Mouse (Mus musculus): ENCODE measurements around the gene Dpysl5. TPM values are rescaled to one million over a fixed set of nuclear protein-coding genes. Genes with fewer than 3 reads are reported as not detected.

The Dpysl5 gene
- polyA plus RNA-seq (2016; fragmentation: Nextera tagmentation; extraction: Ambion mirVana): 3.6 and 4.4 TPM in 2 replicates

DNA sequence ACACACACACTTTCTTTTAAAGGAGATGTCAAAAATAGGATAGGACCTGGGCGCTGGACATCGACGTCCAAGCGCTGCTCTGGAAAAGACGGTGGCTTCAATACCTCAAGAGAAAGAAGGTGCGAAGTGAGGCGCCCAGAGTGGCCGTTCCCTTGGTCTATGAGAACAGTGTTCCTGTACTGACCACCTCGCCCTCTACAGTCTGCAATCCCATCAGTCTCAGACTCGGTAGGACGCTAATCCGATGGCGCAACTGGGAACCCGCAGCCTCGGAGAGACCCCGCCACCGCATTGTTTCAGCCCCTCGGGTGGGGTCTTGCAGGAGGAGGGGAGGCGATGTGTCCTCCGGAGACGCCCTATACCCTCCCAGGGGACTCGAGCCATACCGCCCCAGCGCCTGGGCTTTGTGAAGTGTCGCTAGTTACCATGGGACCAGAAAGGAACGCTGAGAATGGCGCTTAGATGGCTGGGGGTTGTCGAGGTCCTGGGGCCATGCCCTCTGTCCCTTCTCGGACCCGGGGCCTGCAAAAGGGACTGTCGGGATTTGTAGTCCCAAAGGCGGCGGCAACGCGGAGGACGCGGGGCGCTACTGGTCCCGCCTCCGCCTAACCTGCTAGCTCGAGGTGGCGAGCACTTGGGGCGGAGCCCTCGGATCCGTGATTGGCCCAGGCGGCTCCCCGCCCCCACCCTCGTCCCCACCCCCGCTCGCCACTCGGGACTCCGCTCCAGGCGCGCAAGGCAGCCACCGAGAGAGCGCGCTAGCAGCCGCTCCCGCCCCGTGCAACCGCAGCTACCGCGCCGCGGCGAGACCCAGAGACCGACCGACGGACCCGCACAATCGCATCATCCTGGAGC, at the start of gene Dpysl5:
TSS of gene Dpysl5 (plus strand) at position 418 of the 855 bp plus-strand sequence.
- H3K4me2 ChIP-seq: peak within 1 kb of the TSS; percentile 84
- peaks cover 70% of the 10 kb centered on the region for H3K27me3 ChIP-seq (replicated peaks)
- no peaks in the 10 kb centered on the region for H3K36me3 ChIP-seq
- ATAC-seq (ENCODE audit: insufficient number of reproducible peaks, low FRiP score): peak; percentile 85
- H3K4me3 ChIP-seq: peak within 1 kb of the TSS; percentile 48
- H3K9ac ChIP-seq: peak within 1 kb of the TSS; percentile 52
- WGBS: under 1% methylated on average over 71 of the region's 71 CpGs
- peaks cover 23% of the 10 kb centered on the region for H3K4me1 ChIP-seq (replicated peaks)
- H3K27ac ChIP-seq (ENCODE audit: poor library complexity, severe bottlenecking): no peak within 1 kb of the TSS
- no peaks in the 10 kb centered on the region for H3K9me3 ChIP-seq (replicated peaks)

DNA sequence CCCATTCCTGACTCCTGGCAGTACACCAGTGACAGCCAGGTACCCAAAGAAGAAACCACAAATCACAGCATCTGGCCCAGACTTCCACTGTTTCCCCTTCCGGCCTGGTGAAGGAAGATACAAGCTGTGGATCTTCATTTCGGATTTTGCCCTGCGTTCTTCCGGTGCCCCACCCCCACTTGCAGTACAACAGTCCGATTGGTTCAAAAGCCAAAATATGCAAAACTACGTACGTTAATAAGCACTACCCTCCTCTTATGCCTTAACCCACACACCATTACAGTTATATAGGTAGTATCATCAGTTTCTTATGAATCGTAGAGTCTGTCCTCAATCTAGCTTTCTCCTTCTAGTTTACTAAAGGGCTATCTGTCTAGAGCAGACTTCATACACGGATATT, 46.0 kb upstream of the Dpysl5 start:
- H3K9ac ChIP-seq: no peak overlapping the region
- peaks cover 23% of the 10 kb centered on the region for H3K4me1 ChIP-seq (replicated peaks)
- H3K27me3 ChIP-seq (replicated peaks): no peaks in the 10 kb centered on the region
- H3K4me2 ChIP-seq: no peak overlapping the region
- ATAC-seq (ENCODE audit: insufficient number of reproducible peaks, low FRiP score): no peak
- no peak overlapping the region for H3K27ac ChIP-seq (ENCODE audit: poor library complexity, severe bottlenecking)
- no peak overlapping the region for H3K4me3 ChIP-seq
- H3K9me3 ChIP-seq (replicated peaks): peaks cover 10% of the 10 kb centered on the region; the same call in 1 of the 2 replicates
- WGBS: 89% methylated on average over 9 of the region's 9 CpGs
- peaks cover 20% of the 10 kb centered on the region for H3K36me3 ChIP-seq

DNA sequence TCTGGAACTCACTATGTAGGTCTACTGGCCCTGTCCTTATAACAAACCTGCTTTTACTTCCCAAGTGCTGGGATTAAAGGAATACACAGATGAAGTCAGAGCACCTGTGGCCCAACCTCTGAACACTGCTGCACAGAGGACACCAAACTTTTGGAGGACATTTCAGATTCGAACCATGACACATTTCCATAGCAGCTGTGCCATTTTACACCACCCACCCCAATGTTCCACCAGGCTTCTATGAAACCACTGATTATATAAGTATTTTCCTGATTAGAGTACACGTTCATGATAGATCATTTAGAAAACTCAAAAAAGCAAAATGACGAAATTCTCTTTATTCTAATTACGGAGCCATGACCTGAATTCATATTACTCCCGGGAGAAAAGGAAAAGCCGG, 45.4 kb upstream of the Dpysl5 start:
- peak overlapping the region; percentile 98 for H3K4me3 ChIP-seq
- WGBS: 47% methylated on average over 6 of the region's 6 CpGs
- H3K9ac ChIP-seq: peak overlapping the region; percentile 76
- no peaks in the 10 kb centered on the region for H3K27me3 ChIP-seq (replicated peaks)
- peaks cover 23% of the 10 kb centered on the region for H3K4me1 ChIP-seq (replicated peaks)
- H3K27ac ChIP-seq (ENCODE audit: poor library complexity, severe bottlenecking): peak overlapping the region; percentile 95
- H3K4me2 ChIP-seq: peak overlapping the region; percentile 85
- no peak for ATAC-seq (ENCODE audit: insufficient number of reproducible peaks, low FRiP score)
- peaks cover 4% of the 10 kb centered on the region; the same call in 1 of the 2 replicates for H3K9me3 ChIP-seq (replicated peaks)
- peaks cover 24% of the 10 kb centered on the region for H3K36me3 ChIP-seq

DNA sequence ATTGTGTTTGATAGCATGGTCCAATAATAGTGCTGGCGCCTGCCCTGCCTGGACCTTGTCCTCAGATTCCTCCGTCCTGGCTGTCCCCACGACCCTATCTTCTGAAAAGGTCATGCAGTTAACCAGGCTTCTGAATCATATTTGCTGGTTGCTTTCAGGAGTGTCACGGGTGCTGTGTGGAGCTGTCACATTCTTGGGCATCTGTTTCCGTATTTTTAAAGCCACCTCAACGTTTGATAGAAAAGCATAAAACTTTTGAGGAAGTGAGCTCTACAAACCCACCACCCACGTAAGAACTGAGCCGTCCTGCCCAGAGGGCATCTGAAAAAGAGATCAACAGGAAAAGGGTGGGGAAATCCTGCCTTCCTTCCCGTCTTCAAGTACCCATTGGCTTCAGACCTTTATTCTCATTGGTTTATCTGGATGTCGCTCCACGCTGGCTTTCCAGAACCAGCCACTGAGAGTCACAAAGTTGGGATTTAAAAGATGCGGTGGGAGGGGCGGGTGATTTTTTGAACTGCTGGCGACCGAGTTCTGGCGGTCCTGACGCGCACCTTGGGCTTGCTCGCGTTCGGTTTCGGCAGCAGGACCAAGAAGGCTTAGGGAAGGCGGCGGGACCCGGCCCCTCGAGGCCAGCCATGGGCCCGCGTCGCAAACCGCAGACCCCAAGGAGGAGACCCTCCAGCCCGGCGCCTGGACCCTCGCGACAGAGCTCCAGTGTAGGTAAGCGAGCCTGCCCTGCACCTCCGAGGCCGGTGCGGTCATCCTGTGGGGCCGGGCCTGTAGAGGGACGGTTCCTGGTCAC, 44.8 kb upstream of the Dpysl5 start, which contains the start of gene Cenpa:
TSS of gene Cenpa (plus strand) at position 387 of the 805 bp plus-strand sequence.
- peak; percentile 92 for ATAC-seq (ENCODE audit: insufficient number of reproducible peaks, low FRiP score)
- Histone ChIP-seq H3K27me3 (replicated peaks) (no peaks in the 10 kb centered on the region), H3K4me1 (replicated peaks) (peaks cover 23% of the 10 kb centered on the region), H3K36me3 (peaks cover 24% of the 10 kb centered on the region), H3K4me3 (peak within 1 kb of the TSS; percentile 98), H3K9me3 (replicated peaks) (no peaks in the 10 kb centered on the region), H3K27ac (ENCODE audit: poor library complexity, severe bottlenecking) (peak within 1 kb of the TSS; percentile 95), H3K9ac (peak within 1 kb of the TSS; percentile 91), H3K4me2 (peak within 1 kb of the TSS; percentile 85)
- under 1% methylated on average over 40 of the region's 40 CpGs for WGBS

DNA sequence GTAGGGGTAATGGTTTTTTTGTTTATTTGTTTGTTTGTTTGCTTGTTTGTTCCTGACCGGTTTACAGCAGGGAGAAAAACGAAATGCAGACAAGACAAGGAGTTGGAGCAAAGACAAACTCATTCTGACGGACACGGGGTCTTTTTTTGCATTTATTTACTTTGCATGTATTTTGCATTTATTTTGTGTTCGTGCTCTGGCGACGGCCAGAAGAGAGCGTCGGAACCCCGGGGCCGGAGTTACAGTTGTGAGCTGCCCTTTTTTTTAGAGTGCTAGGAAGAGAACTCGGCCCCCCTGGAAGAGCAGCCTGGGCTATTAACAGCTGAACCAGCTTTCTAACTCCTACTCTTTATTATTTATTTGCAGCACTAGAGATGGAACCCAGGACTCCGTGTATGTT, 44.1 kb upstream of the Dpysl5 start:
- under 1% methylated on average over 13 of the region's 13 CpGs for WGBS
- peak overlapping the region; percentile 91 for H3K9ac ChIP-seq
- ATAC-seq (ENCODE audit: insufficient number of reproducible peaks, low FRiP score): no peak

DNA sequence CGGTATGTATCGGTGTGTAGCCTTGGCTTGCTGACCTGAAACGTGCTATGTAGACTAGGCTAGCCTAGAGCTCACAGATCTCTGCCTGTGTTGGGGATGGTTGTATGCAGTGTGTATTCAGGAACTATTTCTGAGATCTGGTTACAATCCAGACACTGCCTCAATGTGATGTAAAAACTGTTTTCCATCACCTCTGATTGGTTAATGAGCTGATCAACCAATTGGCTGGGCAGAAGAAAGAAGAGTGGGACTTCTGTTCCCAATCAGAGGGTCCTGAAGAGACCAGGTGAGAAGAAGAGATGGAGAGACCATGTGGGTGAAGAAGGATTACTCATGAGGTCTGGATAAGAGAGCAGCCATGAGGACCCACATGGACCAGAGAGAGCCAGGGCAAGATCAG, 43.7 kb upstream of the Dpysl5 start:
- Histone ChIP-seq H3K4me1 (replicated peaks) (peaks cover 23% of the 10 kb centered on the region), H3K27ac (ENCODE audit: poor library complexity, severe bottlenecking) (no peak overlapping the region), H3K9ac (peak overlapping the region; percentile 91), H3K9me3 (replicated peaks) (no peaks in the 10 kb centered on the region), H3K4me3 (peak overlapping the region; percentile 98), H3K36me3 (peaks cover 33% of the 10 kb centered on the region), H3K4me2 (peak overlapping the region; percentile 85), H3K27me3 (replicated peaks) (no peaks in the 10 kb centered on the region)
- 7% methylated on average over 3 of the region's 3 CpGs for WGBS
- no peak for ATAC-seq (ENCODE audit: insufficient number of reproducible peaks, low FRiP score)

More for the DNA sequence above, 44.1 kb upstream of the Dpysl5 start:
- Histone ChIP-seq H3K4me1 (replicated peaks) (peaks cover 23% of the 10 kb centered on the region), H3K4me2 (peak overlapping the region; percentile 85), H3K36me3 (peaks cover 28% of the 10 kb centered on the region), H3K4me3 (peak overlapping the region; percentile 98), H3K27ac (ENCODE audit: poor library complexity, severe bottlenecking) (peak overlapping the region; percentile 85), H3K27me3 (replicated peaks) (no peaks in the 10 kb centered on the region), H3K9me3 (replicated peaks) (no peaks in the 10 kb centered on the region)

DNA sequence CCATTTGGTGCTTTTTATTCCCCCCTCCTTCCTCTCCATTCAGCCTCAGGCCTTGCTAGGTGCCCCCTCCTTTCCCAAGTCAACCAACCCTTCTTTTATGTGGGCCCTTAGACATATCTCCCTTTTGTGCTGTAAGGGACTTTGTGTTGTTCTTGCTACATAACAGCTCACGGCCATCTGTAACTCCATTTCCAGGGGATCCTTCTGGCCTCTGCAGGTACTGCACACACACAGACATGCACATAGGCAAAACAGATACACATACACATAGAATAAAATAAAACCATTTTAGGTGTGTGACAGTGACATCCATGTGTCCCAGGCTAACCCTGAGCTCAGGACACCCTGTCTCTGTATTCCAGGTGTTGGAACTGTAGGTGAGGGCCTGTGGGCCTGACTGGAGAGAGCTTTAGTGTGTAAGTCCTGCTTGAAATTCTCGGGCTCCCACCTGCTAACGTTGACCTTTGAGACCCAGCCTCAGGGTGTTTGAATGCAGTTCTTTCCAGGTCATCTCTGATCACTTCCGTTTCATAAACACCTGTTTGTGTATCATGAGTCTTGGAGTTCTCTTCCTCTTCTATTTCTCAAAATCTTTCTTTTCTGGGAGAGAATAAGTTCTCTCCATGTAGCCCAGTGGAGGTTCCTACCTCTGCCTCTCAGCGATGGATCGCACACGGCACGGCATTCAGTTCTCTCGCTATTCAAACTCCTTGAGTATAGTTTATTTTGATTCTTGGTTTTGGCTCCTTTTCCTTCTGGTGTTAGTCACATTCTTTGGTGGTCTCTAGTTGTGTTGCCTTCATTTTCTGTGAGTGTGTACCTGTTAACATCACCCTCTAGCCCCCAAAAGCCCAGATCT, 42.5 kb upstream of the Dpysl5 start:
- Histone ChIP-seq H3K27ac (ENCODE audit: poor library complexity, severe bottlenecking) (no peak overlapping the region), H3K4me2 (peak overlapping the region; percentile 85), H3K36me3 (peaks cover 44% of the 10 kb centered on the region), H3K4me1 (replicated peaks) (peaks cover 23% of the 10 kb centered on the region), H3K4me3 (peak overlapping the region; percentile 98), H3K27me3 (replicated peaks) (no peaks in the 10 kb centered on the region), H3K9me3 (replicated peaks) (no peaks in the 10 kb centered on the region), H3K9ac (no peak overlapping the region)
- WGBS: 91% methylated on average over 9 of the region's 9 CpGs
- ATAC-seq (ENCODE audit: insufficient number of reproducible peaks, low FRiP score): no peak

DNA sequence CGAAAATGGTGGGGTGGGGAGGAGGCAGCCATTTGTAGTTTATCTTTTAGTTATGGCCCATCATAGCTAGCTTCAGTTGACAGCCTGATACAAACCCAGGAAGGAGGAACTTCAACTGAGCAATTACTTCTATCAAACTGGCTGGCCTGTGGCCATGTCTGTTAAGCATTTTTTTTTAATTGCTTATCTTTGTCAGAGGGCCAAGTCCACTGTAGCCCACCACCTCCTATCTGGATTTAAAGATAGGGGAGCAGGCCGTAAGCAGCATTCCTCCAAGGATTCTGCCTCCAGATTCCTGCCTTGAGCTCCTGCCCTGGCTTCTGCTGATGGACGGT, 41.9 kb upstream of the Dpysl5 start:
- no peak overlapping the region for H3K27ac ChIP-seq (ENCODE audit: poor library complexity, severe bottlenecking)
- peak overlapping the region; percentile 85 for H3K4me2 ChIP-seq
- no peaks in the 10 kb centered on the region for H3K27me3 ChIP-seq (replicated peaks)
- H3K4me3 ChIP-seq: no peak overlapping the region
- ATAC-seq (ENCODE audit: insufficient number of reproducible peaks, low FRiP score): no peak
- H3K9me3 ChIP-seq (replicated peaks): no peaks in the 10 kb centered on the region
- peaks cover 23% of the 10 kb centered on the region for H3K4me1 ChIP-seq (replicated peaks)
- peaks cover 50% of the 10 kb centered on the region for H3K36me3 ChIP-seq
- 0 out of 2 replicates have a peak overlapping the region, but pooled peaks have one; percentile 16 for H3K9ac ChIP-seq
- WGBS: 61% methylated on average over 3 of the region's 3 CpGs

DNA sequence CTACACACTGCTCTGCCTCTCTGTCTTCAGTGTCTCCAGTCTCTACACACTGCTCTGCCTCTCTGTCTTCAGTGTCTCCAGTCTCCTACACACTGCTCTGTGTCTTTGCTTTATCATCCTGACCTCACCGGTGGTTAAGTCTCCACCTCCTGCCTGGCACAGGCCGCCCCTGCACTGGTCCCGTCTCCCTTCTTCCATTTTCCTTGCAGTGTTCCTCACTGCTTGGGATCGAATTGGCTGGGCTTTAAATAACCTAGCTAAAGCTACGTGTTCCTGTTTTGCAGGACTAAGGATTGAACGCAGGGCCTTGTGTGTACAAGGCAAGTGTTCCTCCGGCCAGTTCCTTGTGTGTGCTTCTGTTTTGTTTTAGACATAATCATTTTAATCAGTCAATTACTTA, 41.3 kb upstream of the Dpysl5 start:
- Histone ChIP-seq H3K36me3 (peaks cover 54% of the 10 kb centered on the region), H3K4me1 (replicated peaks) (peaks cover 23% of the 10 kb centered on the region), H3K27ac (ENCODE audit: poor library complexity, severe bottlenecking) (no peak overlapping the region), H3K4me3 (no peak overlapping the region), H3K27me3 (replicated peaks) (no peaks in the 10 kb centered on the region), H3K4me2 (no peak overlapping the region), H3K9me3 (replicated peaks) (no peaks in the 10 kb centered on the region), H3K9ac (no peak overlapping the region)
- no peak for ATAC-seq (ENCODE audit: insufficient number of reproducible peaks, low FRiP score)
- WGBS: 83% methylated on average over 7 of the region's 7 CpGs

DNA sequence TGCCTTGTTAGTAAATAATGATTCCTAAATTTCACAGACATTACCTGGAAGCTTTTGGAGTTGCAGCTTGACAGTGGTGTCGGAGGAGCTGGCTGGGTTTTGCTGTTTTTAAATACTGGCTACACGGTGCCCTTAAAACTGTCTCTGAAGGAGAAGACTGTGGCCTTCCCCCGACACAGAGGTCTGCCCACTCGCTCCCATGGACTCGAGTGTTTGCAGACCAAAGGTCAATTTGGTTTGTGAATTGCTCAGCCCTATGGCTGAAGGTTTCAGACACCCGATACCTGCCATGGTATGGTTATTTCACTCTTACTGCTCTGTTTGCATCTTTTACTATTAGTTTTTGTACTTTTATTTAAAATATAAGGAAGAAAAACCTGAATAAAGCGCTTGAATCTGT, 37.4 kb upstream of the Dpysl5 start:
- Histone ChIP-seq H3K36me3 (peaks cover 73% of the 10 kb centered on the region), H3K4me3 (no peak overlapping the region), H3K4me2 (no peak overlapping the region), H3K27ac (ENCODE audit: poor library complexity, severe bottlenecking) (no peak overlapping the region), H3K4me1 (replicated peaks) (peaks cover 9% of the 10 kb centered on the region), H3K27me3 (replicated peaks) (no peaks in the 10 kb centered on the region), H3K9me3 (replicated peaks) (no peaks in the 10 kb centered on the region), H3K9ac (no peak overlapping the region)
- no peak for ATAC-seq (ENCODE audit: insufficient number of reproducible peaks, low FRiP score)
- 82% methylated on average over 7 of the region's 7 CpGs for WGBS
